Mouse (Mus musculus) left cerebral cortex, adult 2 months (tissue): ENCODE data around the gene 6030468B19Rik. TPM values are rescaled to one million over a fixed set of nuclear protein-coding genes. Genes with fewer than 3 reads are reported as not detected.

Experiments used
- DNase-seq, 2 experiments: peaks; one replicate each; pipeline ENCODE4 v3.0.0; 2021 to 2022; ENCODE audit warnings: low spot score in 2 of 2, mixed read lengths in 1 of 2; ENCODE audit errors: extremely low spot score in 1 of 2
- H3K27ac ChIP-seq: fragments of 200-600 bp; 2 replicates; pipeline ENCODE4 v1.8.1; 2022
- H3K4me3 ChIP-seq: fragments of 200-600 bp; 2 replicates; pipeline ENCODE4 v1.8.1; 2022
- CTCF ChIP-seq: fragments of 200-600 bp; IDR thresholded peaks from 2 replicates; pipeline ENCODE4 v1.8.1; 2022; ENCODE audit warnings: antibody characterized with exemption, mild to moderate bottlenecking, moderate library complexity
- intact Hi-C: fragments of 180-260 bp; cut with DNase I; formaldehyde crosslinking; loops from one replicate; pipeline ENCODE4 v1.15.1; 2025
- total RNA-seq, 2 experiments: library from RNA; stranded (reverse); gene quantifications; 2 replicates each; pipeline ENCODE4 v1.2.3; 2021

6030468B19Rik gene
- total RNA-seq, 2 experiments from 2014 or later = not detected

- Histone ChIP-seq H3K4me3 (no peak overlapping the region), H3K27ac (no peak overlapping the region)
- DNase-seq = no peak
- TF ChIP-seq CTCF = no peak
- intact Hi-C loops = no loop called here
These were observed 36.6 kb downstream of the 6030468B19Rik start for GRCm38 (mm10) chr11:117834086-117834485.

DNA sequence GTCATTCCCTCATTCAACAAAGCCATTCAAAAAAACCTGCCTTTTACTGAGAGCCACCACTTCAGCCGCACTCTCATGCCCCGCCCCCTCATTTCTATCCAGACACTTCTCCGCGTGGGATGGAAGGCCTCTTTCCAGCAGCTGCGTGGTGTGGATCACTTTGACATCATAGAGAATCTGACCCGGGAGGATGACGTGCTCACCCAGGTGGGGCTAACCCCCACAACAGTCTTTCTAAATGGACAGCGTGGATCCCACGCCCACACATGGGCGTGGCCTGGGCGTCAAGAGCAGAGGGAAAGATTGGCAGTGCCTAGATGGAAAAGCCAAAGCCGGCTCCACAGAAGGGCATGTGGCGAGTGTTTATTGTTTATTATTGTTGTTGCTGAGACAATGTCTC, 38.8 kb downstream of the 6030468B19Rik start:
- no peak overlapping the region for H3K4me3 ChIP-seq
- TF ChIP-seq CTCF = no peak
- H3K27ac ChIP-seq = no peak overlapping the region
- intact Hi-C loops = no loop called here
- DNase-seq = peak; percentile 51 to 63

DNA sequence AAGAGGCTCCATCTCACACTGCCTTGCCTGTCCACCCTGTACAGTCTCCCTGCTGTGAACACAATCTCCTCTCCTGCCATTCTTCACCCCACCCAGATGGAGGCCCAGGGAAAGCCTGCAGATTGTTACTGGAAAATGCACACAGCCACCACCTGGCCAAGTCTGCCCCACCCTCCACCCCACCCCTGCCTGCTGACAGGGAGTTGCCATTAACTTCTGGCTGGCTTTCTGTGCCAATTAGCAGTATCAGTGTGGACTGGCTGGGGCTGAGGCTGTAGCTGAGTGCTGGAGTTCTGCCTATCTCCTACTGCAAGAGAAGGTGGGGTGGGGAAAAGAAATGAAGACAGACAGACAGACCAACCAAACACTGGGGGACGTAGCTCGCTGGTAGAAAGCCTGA, 41.1 kb downstream of the 6030468B19Rik start:
- intact Hi-C loops = no loop called here
- Histone ChIP-seq H3K27ac (no peak overlapping the region), H3K4me3 (no peak overlapping the region)
- no peak for TF ChIP-seq CTCF
- DNase-seq = no peak

- no peak overlapping the region for H3K4me3 ChIP-seq
- TF ChIP-seq CTCF = no peak
- intact Hi-C loops = no loop called here
- no peak for DNase-seq
- no peak overlapping the region for H3K27ac ChIP-seq
These were observed 41.6 kb downstream of the 6030468B19Rik start for GRCm38 (mm10) chr11:117839021-117839420.

GRCm38 (mm10) chr11:117840910-117841309, 43.5 kb downstream of the 6030468B19Rik start:
- intact Hi-C loops = no loop called here
- Histone ChIP-seq H3K27ac (no peak overlapping the region), H3K4me3 (no peak overlapping the region)
- no peak for DNase-seq
- no peak for TF ChIP-seq CTCF

- no peak for TF ChIP-seq CTCF
- no peak for DNase-seq
- intact Hi-C loops = no loop called here
- H3K27ac ChIP-seq = no peak overlapping the region
- H3K4me3 ChIP-seq = no peak overlapping the region
These were observed 46.0 kb downstream of the 6030468B19Rik start for GRCm38 (mm10) chr11:117843434-117843833.

DNA sequence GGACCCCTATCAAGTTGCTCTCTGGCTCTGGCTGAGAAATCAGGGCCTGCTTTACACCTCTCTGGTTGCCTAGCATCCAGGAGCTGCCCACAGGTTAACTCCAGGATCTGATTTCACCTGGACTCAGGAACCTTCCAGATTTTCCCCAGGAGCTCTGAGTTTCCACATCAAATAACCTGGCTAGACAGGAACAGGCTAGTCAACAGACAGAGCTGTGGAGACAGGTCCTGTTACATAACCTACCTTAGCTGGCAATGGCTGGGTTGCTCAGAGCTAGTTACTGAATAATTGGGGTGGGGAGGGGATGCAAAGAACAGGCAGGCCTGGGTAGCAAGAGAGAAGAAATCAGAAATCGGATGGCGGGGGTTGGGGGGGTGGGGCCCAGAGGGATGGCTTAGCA, 47.5 kb downstream of the 6030468B19Rik start:
- Histone ChIP-seq H3K27ac (no peak overlapping the region), H3K4me3 (no peak overlapping the region)
- intact Hi-C loops = no loop called here
- DNase-seq = no peak
- TF ChIP-seq CTCF = no peak

- intact Hi-C loops = no loop called here
- Histone ChIP-seq H3K27ac (no peak overlapping the region), H3K4me3 (no peak overlapping the region)
- no peak for TF ChIP-seq CTCF
- DNase-seq = no peak
These were observed 48.2 kb downstream of the 6030468B19Rik start for GRCm38 (mm10) chr11:117845651-117846050.

GRCm38 (mm10) chr11:117846640-117847039, 49.2 kb downstream of the 6030468B19Rik start:
- intact Hi-C loops = no loop called here
- no peak for DNase-seq
- TF ChIP-seq CTCF = peak; percentile 42
- H3K4me3 ChIP-seq = no peak overlapping the region
- no peak overlapping the region for H3K27ac ChIP-seq

GRCm38 (mm10) chr11:117847593-117848215, 50.2 kb downstream of the 6030468B19Rik start:
- intact Hi-C loops = no loop called here
- peak overlapping the region; percentile 94 for H3K27ac ChIP-seq
- no peak overlapping the region; the same call in 1 of the 2 replicates for H3K4me3 ChIP-seq
- no peak for TF ChIP-seq CTCF
- no peak for DNase-seq

DNA sequence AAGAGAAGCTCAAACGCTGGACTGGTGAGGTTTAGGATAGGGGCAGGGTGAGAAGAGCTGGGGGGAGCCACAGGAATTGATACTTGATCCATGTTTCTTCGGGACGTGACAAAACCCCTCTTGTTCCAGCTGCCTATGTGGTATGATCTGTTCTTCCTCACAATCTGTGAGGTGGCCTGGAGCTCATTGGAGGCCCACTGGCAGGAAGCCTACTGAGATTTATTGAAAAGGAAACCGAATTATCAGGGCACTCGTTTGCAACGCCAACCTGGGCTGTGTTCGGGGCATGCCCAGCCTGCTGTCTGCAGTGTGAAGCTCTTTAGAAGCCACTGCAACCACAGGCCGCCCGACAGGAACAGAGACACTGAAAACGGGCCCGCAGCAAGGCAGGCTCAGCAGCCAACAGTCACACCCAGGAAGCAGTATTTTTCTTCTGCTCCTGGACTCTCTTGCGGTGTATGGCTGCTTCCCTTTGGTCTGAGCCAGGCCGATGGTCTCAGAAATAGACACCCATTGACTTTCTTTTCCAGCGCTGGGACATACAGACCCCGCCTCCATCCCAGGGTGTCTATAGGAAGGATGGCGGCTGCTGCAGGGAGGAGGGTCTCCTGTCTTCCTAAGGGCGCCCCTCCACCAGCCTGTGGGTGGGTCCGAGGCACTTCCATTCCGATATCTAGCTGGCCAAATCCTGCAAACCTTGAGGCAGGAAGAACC, 51.0 kb downstream of the 6030468B19Rik start:
- Histone ChIP-seq H3K4me3 (peak overlapping the region; percentile 77), H3K27ac (peak overlapping the region; percentile 94)
- intact Hi-C loops = no loop called here
- no peak for TF ChIP-seq CTCF
- DNase-seq = no peak

DNA sequence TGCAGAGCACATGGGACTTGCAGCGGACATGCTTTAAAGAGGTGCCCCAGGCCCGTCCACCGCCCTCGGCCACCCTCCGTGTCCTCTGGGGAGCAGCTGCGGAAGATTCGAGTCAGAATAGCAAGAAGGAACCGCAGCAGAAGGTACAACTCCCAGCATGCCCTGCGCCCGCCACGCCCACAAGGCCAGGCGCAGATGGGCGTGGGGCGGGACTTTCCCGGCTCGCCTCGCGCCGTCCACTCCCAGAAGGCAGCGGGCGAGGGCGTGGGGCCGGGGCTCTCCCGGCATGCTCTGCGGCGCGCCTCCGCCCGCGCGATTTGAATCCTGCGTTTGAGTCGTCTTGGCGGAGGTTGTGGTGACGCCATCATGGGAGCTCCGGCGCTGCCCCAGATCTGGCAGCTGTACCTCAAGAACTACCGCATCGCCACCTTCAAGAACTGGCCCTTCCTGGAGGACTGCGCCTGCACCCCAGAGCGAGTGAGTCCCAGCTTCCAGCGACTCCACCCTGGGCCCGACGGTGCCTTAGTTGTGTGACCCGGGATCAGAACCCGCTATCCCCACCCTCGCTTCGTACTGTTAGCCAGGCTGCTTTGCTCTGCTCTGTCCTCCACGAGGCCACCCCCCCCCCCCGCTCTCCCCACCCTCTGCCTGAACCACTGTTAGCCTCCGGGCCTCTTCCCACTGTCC, 51.7 kb downstream of the 6030468B19Rik start, which contains the start of gene Birc5:
TSS of gene Birc5 (plus strand) at position 267 of the 687 bp plus-strand sequence.
- TF ChIP-seq CTCF = no peak; the same call in 1 of the 2 replicates
- intact Hi-C loops = no loop called here
- peak; percentile 96 to 97 for DNase-seq
- H3K4me3 ChIP-seq = peak within 1 kb of the TSS; percentile 77
- peak within 1 kb of the TSS; percentile 94 for H3K27ac ChIP-seq
